Mouse (Mus musculus) midbrain, embryonic 13.5 days (tissue): Measurements from ENCODE around the gene 1190002N15Rik. TPM values are rescaled to one million over a fixed set of nuclear protein-coding genes. Genes with fewer than 3 reads are reported as not detected.

Experiments used
- ATAC-seq: fragments of 200-750 bp; cut with Nextera tagmentation; 2 replicates; pipeline ENCODE4 v1.8.0; 2017; ENCODE audit warnings: mild to moderate bottlenecking, moderate TSS enrichment, moderate library complexity
- H3K27ac ChIP-seq: fragments of 300-500 bp; sonication (generic); 2 replicates; pipeline ENCODE4 v1.5.1; 2015; ENCODE audit warnings: inconsistent platforms, mild to moderate bottlenecking, moderate library complexity
- H3K27me3 ChIP-seq: fragments of 300-500 bp; sonication (generic); 2 replicates; pipeline ENCODE4 v1.6.1; 2015; ENCODE audit warnings: mild to moderate bottlenecking, inconsistent platforms
- H3K36me3 ChIP-seq: fragments of 300-500 bp; sonication (generic); 2 replicates; pipeline ENCODE4 v1.6.1; 2015; ENCODE audit warnings: mild to moderate bottlenecking, inconsistent platforms
- H3K4me1 ChIP-seq: fragments of 300-500 bp; sonication (generic); replicated peaks from 2 replicates; pipeline ENCODE4 v1.6.1; 2015; ENCODE audit warnings: inconsistent platforms
- H3K4me2 ChIP-seq: fragments of 300-500 bp; sonication (generic); replicated peaks from 2 replicates; pipeline ENCODE4 v1.6.1; 2015; ENCODE audit warnings: moderate library complexity, mild to moderate bottlenecking, inconsistent platforms
- H3K4me3 ChIP-seq: fragments of 300-500 bp; sonication (generic); replicated peaks from 2 replicates; pipeline ENCODE4 v1.5.1; 2015; ENCODE audit warnings: mild to moderate bottlenecking, inconsistent platforms
- H3K9ac ChIP-seq: fragments of 300-500 bp; sonication (generic); replicated peaks from 2 replicates; pipeline ENCODE4 v1.6.1; 2015; ENCODE audit warnings: mild to moderate bottlenecking, inconsistent platforms
- H3K9me3 ChIP-seq: fragments of 300-500 bp; sonication (generic); 2 replicates; pipeline ENCODE4 v1.6.1; 2016; ENCODE audit warnings: mild to moderate bottlenecking, inconsistent platforms
- WGBS: fragments of 180-500 bp; shearing (Covaris S2); methylation state at CpG from one replicate; pipeline ENCODE4 v1.1.7; 2015; 5-methylcytosine and 5-hydroxymethylcytosine counted together
- polyA plus RNA-seq: library from polyadenylated mRNA; unstranded; fragments of >200 nt; fragmentation: Nextera tagmentation; extraction: Ambion mirVana; gene quantifications from 2 replicates; pipeline ENCODE4 v1.2.1, GENCODE M21; 2015

Gene 1190002N15Rik
- polyA plus RNA-seq, 1 experiment from 2014 or later = 5.9 TPM

DNA sequence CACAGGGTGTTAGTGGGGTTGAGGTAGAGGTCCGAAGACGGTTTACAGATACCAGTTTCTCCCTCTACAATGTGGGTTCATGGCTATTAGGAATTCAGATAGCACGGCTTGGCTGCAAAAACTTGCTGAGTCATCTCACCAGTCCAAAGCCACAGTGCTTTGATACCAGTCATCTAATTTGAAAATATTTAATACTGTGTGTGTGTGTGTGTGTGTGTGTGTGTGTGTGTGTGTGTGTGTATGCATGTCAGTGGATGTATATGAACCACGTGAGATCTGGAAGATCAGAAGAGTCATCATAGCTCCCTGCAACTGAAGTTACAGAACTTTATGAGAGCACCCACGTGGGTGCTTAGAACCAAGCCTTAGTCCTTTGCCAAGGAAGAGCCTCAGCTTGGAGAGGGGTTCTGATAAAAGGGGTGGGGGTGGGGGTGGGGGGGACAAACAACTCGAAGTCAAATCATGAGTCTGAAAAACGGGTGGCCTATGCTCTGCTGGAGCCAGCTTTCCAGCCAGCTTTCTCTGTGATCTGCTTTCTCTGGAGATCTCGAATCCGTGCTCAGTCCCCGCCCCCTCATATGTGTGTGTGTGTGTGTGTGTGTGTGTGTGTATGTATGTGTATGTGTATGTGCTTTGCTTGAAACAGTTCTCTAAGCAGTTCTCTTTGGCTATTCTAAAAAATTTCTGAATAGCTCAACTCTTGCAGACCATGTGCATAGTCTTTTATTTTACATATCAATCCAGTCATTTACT, 2.6 kb upstream of the 1190002N15Rik start:
- whole genome bisulfite sequencing = 58% methylated on average over 10 of the region's 10 CpGs
- H3K9me3 ChIP-seq = no peaks in the 10 kb centered on the region
- no peak overlapping the region for H3K4me2 ChIP-seq
- H3K4me3 ChIP-seq = no peak overlapping the region
- no peaks in the 10 kb centered on the region for H3K27me3 ChIP-seq
- no peak for ATAC-seq
- peaks cover 30% of the 10 kb centered on the region for H3K4me1 ChIP-seq
- H3K27ac ChIP-seq = no peak overlapping the region
- H3K9ac ChIP-seq = no peak overlapping the region
- H3K36me3 ChIP-seq = no peaks in the 10 kb centered on the region

DNA sequence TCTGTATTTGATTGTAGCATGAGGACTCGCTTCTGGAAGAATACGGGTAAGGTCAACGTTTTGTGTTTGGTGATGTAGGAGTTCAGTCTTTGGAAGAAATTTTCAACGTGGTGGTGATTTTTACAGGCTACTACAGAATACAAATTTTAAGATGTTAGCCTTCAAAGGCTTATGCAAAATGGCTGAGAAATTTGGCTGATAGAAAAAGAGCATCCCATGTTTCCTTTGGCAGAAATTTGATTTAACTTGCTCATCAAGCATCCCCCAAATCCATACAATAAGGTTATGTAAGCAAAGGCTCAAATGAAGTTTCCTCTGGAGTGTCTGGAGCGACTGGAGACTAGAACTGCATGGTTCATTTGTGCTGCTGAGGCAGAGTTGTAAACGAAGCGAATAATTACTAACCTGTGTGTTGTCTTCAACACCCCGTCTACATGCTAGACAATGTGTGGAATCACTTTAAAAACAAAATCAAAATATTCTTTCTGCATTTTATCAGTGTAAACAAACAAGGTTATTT, 1.5 kb upstream of the 1190002N15Rik start:
- Histone ChIP-seq H3K36me3 (no peaks in the 10 kb centered on the region), H3K4me1 (peaks cover 38% of the 10 kb centered on the region), H3K4me3 (peak overlapping the region; percentile 78)

DNA sequence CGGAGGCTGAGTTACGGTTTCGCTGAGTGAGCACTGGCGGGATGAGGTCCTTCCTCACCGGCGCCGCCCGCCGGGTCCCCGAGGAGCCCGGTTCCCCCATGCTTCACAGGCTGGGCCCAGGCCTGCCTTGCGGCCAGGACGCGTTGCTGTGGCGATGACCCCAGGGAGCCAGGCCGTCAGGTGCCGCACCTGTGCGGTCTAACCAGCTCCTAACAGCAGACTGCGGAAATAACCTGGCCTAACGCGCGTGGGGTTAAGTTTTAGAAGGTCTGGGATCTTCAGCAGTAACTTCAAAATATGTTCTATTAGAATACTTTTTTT, 902 bp upstream of the 1190002N15Rik start:
- 0% methylated on average over 22 of the region's 22 CpGs for WGBS
- H3K36me3 ChIP-seq = no peaks in the 10 kb centered on the region
- H3K9ac ChIP-seq = peak overlapping the region; percentile 88
- H3K27me3 ChIP-seq = no peaks in the 10 kb centered on the region
- ATAC-seq = no peak
- H3K9me3 ChIP-seq = no peaks in the 10 kb centered on the region
- H3K4me1 ChIP-seq = peaks cover 44% of the 10 kb centered on the region
- H3K4me3 ChIP-seq = peak overlapping the region; percentile 78
- peak overlapping the region; percentile 95 for H3K27ac ChIP-seq
- H3K4me2 ChIP-seq = peak overlapping the region; percentile 85

More for the DNA sequence above, 1.5 kb upstream of the 1190002N15Rik start:
- Histone ChIP-seq H3K27ac (no peak overlapping the region), H3K4me2 (peak overlapping the region; percentile 85), H3K27me3 (no peaks in the 10 kb centered on the region), H3K9ac (peak overlapping the region; percentile 88; the same call in 1 of the 2 replicates), H3K9me3 (no peaks in the 10 kb centered on the region)
- ATAC-seq = no peak
- 25% methylated on average over 8 of the region's 8 CpGs for WGBS

DNA sequence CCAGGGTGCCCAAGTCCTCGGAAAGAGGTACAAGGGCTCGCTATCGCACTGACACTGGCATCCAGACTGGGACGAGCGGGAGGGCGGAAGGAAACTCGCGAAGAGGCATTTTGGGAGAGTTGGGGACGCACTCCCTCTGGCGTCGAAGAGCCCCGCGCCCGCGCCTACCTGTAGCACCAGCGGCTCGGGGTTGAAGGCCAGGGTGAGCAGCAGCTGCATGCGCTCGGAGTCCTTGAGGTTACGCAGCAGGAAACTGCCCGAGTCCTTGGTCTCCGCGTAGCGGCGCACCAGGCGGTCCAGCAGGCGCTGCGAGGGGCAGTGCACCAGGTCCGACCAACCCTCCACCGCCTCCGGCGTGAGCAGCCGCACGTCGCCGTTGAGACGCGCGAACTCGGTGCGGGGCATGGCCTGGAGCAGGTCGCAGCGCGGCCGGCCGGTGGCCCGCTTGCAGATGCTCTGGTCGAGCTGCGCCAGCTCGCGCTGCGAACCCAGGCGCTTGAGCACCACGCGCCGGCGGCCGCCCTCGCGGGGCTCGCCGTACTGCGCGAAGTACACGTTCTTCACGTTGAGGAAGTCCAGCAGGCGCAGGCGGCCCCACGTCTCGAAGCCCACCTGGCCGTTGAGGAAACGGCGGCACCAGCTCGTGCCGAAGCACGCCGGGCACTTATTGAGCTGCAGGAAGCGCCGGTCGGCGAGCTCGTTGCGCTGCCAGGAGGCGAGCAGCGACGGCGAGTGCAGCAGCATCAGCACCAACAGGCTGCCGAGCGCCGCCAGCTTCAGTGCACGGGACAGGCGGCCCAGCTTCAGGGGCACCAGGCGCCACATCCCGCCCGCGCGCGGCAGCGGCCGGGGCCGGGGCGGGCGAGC, 597 bp downstream of the 1190002N15Rik start:
- Histone ChIP-seq H3K9ac (peak overlapping the region; percentile 88), H3K36me3 (no peaks in the 10 kb centered on the region), H3K9me3 (no peaks in the 10 kb centered on the region), H3K27ac (peak overlapping the region; percentile 95), H3K4me1 (peaks cover 50% of the 10 kb centered on the region), H3K4me3 (peak overlapping the region; percentile 78), H3K4me2 (peak overlapping the region; percentile 85), H3K27me3 (no peaks in the 10 kb centered on the region)
- ATAC-seq = peak; percentile 77
- WGBS = under 1% methylated on average over 100 of the region's 103 CpGs

DNA sequence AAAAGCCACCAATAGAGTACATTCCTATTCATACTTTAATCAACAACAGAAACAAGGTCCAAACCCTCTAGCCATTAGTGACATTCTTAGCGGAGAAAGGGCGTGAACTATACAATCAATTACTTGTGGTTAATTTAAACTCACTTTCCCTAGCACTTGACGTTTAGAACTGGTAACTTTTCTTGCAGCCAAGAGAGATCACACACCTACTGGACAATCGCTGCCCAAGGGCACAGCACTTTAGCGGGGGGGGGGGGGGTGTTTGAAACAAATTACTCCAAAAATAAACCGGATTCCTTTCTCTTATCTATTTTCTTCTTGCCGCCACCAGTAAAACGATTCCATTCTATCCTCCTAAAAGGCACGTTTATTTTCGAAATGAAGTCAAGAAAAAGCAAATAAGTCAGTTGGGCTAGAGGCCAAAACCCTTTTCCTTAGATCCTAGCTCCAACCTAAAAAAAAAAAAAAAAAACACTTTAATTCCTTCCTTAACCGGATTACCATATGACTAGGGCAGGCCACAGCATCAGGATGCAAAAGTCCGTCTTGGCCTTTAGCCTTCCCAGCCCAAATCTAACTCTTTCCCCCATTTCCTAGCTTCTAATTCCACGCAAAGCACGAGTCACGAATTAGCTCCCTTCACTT, 1.5 kb downstream of the 1190002N15Rik start:
- H3K9me3 ChIP-seq = no peaks in the 10 kb centered on the region
- H3K4me1 ChIP-seq = peaks cover 50% of the 10 kb centered on the region
- no peak for ATAC-seq
- no peaks in the 10 kb centered on the region for H3K27me3 ChIP-seq
- peak overlapping the region; percentile 78 for H3K4me3 ChIP-seq
- H3K4me2 ChIP-seq = peak overlapping the region; percentile 85
- H3K9ac ChIP-seq = peak overlapping the region; percentile 88
- 2% methylated on average over 15 of the region's 15 CpGs for WGBS
- peak overlapping the region; percentile 95 for H3K27ac ChIP-seq
- no peaks in the 10 kb centered on the region for H3K36me3 ChIP-seq

DNA sequence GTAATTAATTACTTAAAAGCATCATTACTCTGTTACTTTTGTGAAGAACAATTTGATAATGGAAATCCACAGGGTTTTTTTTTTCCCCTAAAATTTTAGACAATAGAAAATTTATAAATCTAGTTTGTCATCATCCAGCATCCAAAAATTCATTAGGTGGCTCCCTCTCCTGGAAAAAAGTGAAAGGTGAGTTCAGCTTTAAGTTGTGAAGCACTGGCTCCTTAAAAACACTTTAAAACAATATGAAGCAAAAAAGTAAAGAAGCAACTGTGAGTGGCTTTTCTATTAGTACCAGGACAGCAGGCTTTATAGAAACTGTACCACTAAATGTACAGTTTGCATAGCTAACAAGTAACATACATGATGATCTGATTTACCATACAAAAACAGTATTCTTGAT, 3.1 kb downstream of the 1190002N15Rik start:
- no peaks in the 10 kb centered on the region for H3K36me3 ChIP-seq
- H3K27ac ChIP-seq = no peak overlapping the region
- peaks cover 45% of the 10 kb centered on the region for H3K4me1 ChIP-seq
- no peak overlapping the region for H3K9ac ChIP-seq
- no peaks in the 10 kb centered on the region for H3K9me3 ChIP-seq
- H3K27me3 ChIP-seq = no peaks in the 10 kb centered on the region
- peak overlapping the region; percentile 85 for H3K4me2 ChIP-seq
- H3K4me3 ChIP-seq = peak overlapping the region; percentile 78
- no peak for ATAC-seq

DNA sequence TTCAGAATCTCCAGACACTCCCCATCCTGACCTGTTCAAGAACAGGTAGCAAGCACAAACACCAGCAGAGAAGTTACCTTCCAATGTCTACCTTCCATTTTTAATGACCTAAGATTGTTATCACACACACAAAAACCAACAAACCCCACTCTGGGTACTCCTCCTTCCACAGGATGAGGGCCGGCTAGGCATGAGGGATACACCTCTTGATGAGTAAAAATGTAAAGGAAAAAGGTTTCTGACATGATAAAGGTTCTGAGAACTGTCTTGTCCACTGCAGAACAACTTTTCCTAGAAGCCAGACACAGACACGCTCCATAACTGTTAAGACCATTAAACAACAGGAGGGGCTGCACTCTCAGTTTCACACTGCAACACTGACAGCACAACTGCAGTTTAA, 3.7 kb downstream of the 1190002N15Rik start:
- no peak for ATAC-seq
- peak overlapping the region; percentile 22 for H3K4me3 ChIP-seq
- no peaks in the 10 kb centered on the region for H3K9me3 ChIP-seq
- peak overlapping the region; percentile 41 for H3K9ac ChIP-seq
- peaks cover 40% of the 10 kb centered on the region for H3K4me1 ChIP-seq
- H3K36me3 ChIP-seq = no peaks in the 10 kb centered on the region
- H3K27me3 ChIP-seq = no peaks in the 10 kb centered on the region
- H3K4me2 ChIP-seq = peak overlapping the region; percentile 50
- 63% methylated on average over 2 of the region's 2 CpGs for WGBS
- H3K27ac ChIP-seq = no peak overlapping the region

DNA sequence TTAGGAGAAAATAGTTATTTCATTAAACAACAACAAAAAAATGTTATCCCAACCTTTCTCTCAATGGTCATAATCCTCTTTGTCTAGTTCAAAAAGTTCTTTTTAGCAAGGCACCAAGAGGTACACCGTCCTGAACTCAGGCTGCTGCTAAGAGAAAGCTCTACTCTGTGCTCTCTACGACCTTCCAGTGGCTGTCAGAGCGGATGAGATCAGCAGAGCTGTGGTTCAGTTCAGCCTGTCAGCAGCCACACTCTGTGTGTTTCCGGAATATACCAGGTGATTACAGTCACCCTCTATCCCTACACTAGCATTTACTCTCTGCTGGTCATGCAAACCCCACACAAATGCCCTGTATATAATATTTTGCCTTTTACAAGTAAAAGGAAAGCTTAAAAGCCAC, 4.2 kb downstream of the 1190002N15Rik start:
- no peak for ATAC-seq
- no peaks in the 10 kb centered on the region for H3K27me3 ChIP-seq
- WGBS = 15% methylated on average over 4 of the region's 4 CpGs
- 0 out of 2 replicates have a peak overlapping the region, but pooled peaks have one; percentile 44 for H3K27ac ChIP-seq
- peaks cover 35% of the 10 kb centered on the region for H3K4me1 ChIP-seq
- H3K9ac ChIP-seq = peak overlapping the region; percentile 39
- peak overlapping the region; percentile 50 for H3K4me2 ChIP-seq
- no peaks in the 10 kb centered on the region for H3K9me3 ChIP-seq
- no peaks in the 10 kb centered on the region for H3K36me3 ChIP-seq
- H3K4me3 ChIP-seq = peak overlapping the region; percentile 22

DNA sequence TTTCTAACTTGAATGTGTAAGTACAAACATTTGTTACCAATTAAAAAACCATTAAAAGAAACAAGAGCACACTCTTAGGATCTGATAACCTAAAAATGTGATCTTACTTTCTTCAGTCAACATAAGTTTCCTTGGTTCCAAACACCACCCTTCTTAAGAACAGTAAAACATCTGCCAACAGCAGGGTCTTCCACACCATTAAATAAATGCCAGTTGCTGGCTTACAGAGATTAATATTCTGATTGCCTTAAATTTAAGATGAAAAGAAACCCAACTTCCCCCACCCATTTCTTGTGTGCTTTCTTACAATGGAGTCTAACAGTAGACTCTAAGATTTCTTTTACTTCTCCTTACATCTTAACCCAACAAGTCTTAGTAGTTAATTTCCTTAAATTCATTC, 7.9 kb downstream of the 1190002N15Rik start:
- no peak for ATAC-seq
- no peak overlapping the region for H3K4me3 ChIP-seq
- H3K4me2 ChIP-seq = no peak overlapping the region
- H3K36me3 ChIP-seq = no peaks in the 10 kb centered on the region
- H3K9ac ChIP-seq = no peak overlapping the region
- no peak overlapping the region for H3K27ac ChIP-seq
- peaks cover 18% of the 10 kb centered on the region for H3K4me1 ChIP-seq
- no peaks in the 10 kb centered on the region for H3K9me3 ChIP-seq
- no peaks in the 10 kb centered on the region for H3K27me3 ChIP-seq

DNA sequence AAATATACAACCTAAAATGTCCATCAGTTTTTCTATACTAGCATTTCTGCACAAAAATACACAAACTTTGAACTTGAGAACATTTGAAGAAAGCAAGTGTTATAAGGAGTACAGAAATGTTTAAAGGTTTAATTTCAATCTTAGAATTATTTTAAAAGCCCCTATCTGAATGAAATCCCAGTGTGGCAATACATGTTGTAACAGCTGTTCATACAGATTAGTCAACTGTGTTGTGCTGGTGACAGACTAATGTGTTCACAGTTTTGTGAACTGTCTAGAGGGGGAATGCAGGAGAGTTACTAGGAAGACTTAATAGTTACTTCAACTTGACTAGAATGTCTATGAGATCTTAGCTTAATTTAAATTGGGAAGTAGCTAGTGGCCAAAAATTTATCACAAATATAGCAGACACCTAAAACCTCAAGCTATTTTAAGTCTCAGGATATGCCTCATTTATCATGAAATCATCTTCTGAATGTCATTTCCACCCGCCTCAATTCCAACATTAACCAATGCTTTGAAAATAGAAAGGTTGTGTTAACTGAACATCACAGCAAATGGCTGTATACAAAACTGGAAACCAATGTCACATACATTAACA, 8.6 kb downstream of the 1190002N15Rik start:
- Histone ChIP-seq H3K4me1 (peaks cover 13% of the 10 kb centered on the region), H3K27ac (no peak overlapping the region), H3K9me3 (no peaks in the 10 kb centered on the region), H3K36me3 (no peaks in the 10 kb centered on the region), H3K27me3 (no peaks in the 10 kb centered on the region), H3K4me2 (no peak overlapping the region), H3K4me3 (no peak overlapping the region), H3K9ac (no peak overlapping the region)
- no peak for ATAC-seq
- WGBS = 88% methylated on average over 1 of the region's 1 CpGs

DNA sequence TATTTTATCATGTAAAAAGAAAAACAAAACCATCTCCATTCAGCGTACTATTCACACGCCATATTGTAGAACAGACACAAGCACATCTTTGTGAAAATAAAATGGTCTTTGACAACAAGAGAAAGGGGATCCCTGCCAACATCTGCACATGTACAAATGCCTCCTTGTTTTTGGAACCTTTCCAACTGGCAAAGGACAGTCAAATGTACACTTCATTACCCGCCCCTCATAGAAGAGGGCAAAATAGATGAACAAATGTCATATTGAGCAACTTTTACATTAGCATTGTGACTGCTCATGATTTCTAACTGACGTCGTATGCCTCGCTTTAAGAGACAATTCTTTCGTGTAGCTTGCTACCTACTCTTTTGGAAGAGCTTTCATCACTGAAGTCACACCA, 11.4 kb downstream of the 1190002N15Rik start:
- Histone ChIP-seq H3K9me3 (no peaks in the 10 kb centered on the region), H3K36me3 (no peaks in the 10 kb centered on the region), H3K4me2 (no peak overlapping the region), H3K4me3 (no peak overlapping the region), H3K27me3 (no peaks in the 10 kb centered on the region), H3K9ac (no peak overlapping the region), H3K4me1 (0 out of 2 replicates have a peak, but pooled peaks cover 3% of the 10 kb centered on the region), H3K27ac (no peak overlapping the region)
- no peak for ATAC-seq
- 71% methylated on average over 7 of the region's 7 CpGs for WGBS
